Mouse (Mus musculus) heart, embryonic 16.5 days (tissue): Measurements from ENCODE around the gene Zfp706. TPM values are rescaled to one million over a fixed set of nuclear protein-coding genes. Genes with fewer than 3 reads are reported as not detected.
A peak's percentile ranks its signal among the peaks of the same experiment; 100 is the strongest.
"Not testable (repeated sequence)": the region's sequence is repeated elsewhere in the genome, so short reads cannot be mapped to it uniquely, and the experiment has no call there.

Experiments
- ATAC-seq: fragments of 200-750 bp; cut with Nextera tagmentation; replicated peaks from 2 replicates; pipeline ENCODE4 v1.8.0; 2017; ENCODE audit warnings: moderate number of reproducible peaks; ENCODE audit not compliant: insufficient read depth, low FRiP score; ENCODE audit errors: extremely low read depth
- H3K27ac ChIP-seq: fragments of 300-500 bp; sonication (generic); 2 replicates; pipeline ENCODE4 v1.5.1; 2014; ENCODE audit warnings: mild to moderate bottlenecking, low read length, control low read depth, moderate library complexity
- H3K27me3 ChIP-seq: fragments of 300-500 bp; sonication (generic); 2 replicates; pipeline ENCODE4 v1.6.1; 2014; ENCODE audit warnings: low read length, mixed read lengths; ENCODE audit not compliant: control insufficient read depth, insufficient read depth
- H3K36me3 ChIP-seq: fragments of 300-500 bp; sonication (generic); 2 replicates; pipeline ENCODE4 v1.6.1; 2014; ENCODE audit not compliant: control insufficient read depth, insufficient read depth
- H3K4me1 ChIP-seq: fragments of 300-500 bp; sonication (generic); 2 replicates; pipeline ENCODE4 v1.6.1; 2014; ENCODE audit warnings: low read length, mixed read lengths; ENCODE audit not compliant: control insufficient read depth, insufficient read depth
- H3K4me2 ChIP-seq: fragments of 300-500 bp; sonication (generic); 2 replicates; pipeline ENCODE4 v1.6.1; 2014; ENCODE audit warnings: low read depth, mild to moderate bottlenecking, control low read depth, low read length
- H3K4me3 ChIP-seq: fragments of 300-500 bp; sonication (generic); 2 replicates; pipeline ENCODE4 v1.5.1; 2014; ENCODE audit warnings: mild to moderate bottlenecking, control low read depth, low read length
- H3K9ac ChIP-seq: fragments of 300-500 bp; sonication (generic); 2 replicates; pipeline ENCODE4 v1.6.1; 2014; ENCODE audit warnings: low read length, control low read depth
- H3K9me3 ChIP-seq: fragments of 300-500 bp; sonication (generic); replicated peaks from 2 replicates; pipeline ENCODE4 v1.6.1; 2016; ENCODE audit warnings: low read length; ENCODE audit not compliant: control insufficient read depth
- WGBS: fragments of 180-500 bp; shearing (Covaris S2); extraction: QIAGEN DNeasy Blood & Tissue Kit; methylation state at CpG from one replicate; pipeline ENCODE4 v1.1.7; 2014; 5-methylcytosine and 5-hydroxymethylcytosine counted together
- polyA plus RNA-seq: library from polyadenylated mRNA; unstranded; fragments of >200 nt; fragmentation: Nextera tagmentation; extraction: Ambion mirVana; gene quantifications from 2 replicates; pipeline ENCODE4 v1.2.1, GENCODE M21; 2015

The Zfp706 gene
- polyA plus RNA-seq, 1 experiment from 2014 or later: 448 TPM

DNA sequence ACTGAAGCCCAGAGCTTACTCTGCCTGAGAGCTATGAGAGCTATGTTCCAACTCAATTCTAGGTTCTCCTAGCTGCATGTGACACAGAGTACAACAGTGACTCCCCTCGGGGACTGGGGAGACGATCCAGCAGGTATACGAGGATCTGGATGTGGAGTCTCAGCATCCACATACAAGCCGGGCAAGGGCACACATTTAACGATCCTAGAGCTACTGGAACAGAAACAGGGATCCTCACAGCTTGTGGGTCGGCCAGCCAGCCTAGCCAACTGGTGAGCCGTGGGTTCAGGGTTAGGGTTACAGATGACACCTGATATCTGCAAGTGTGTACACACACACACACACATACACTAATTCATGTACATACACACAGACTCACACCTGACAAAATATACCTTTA lies 5.3 kb downstream of the Zfp706 start:
- peaks cover 4% of the 10 kb centered on the region for H3K9me3 ChIP-seq
- no peak overlapping the region for H3K27ac ChIP-seq
- peaks cover 26% of the 10 kb centered on the region for H3K4me1 ChIP-seq
- peaks cover 42% of the 10 kb centered on the region for H3K36me3 ChIP-seq
- H3K9ac ChIP-seq: no peak overlapping the region
- no peaks in the 10 kb centered on the region for H3K27me3 ChIP-seq
- no peak overlapping the region for H3K4me3 ChIP-seq
- ATAC-seq: no peak
- no peak overlapping the region for H3K4me2 ChIP-seq
- WGBS: 86% methylated on average over 7 of the region's 7 CpGs

DNA sequence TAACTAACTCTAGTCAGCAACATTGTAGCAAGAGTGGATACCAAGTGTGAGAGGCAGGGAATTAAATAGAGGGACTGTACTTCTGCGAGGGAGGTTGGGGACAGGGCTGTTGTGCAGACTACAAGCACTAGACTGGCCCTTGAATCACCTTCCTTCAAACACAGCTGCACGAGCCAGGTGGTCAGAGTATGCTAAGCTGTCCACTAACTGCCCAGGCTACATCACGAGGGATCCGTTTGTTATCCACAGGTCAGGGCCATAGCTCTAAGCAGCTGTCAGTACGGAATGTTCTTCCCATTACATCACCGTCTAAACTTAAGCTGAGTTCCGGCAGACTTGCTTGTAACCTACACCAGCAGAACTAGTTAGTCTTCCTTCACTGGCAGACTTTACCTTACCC lies 8.0 kb downstream of the Zfp706 start:
- H3K9me3 ChIP-seq, H3K27me3 ChIP-seq, H3K9ac ChIP-seq, H3K4me2 ChIP-seq, H3K4me3 ChIP-seq: not testable (repeated sequence)
- H3K36me3 ChIP-seq: peaks cover 45% of the 10 kb centered on the region
- peaks cover 13% of the 10 kb centered on the region for H3K4me1 ChIP-seq
- 41% methylated on average over 7 of the region's 7 CpGs for WGBS
- H3K27ac ChIP-seq: peak overlapping the region; percentile 62
- peak; percentile 84; the same call in 1 of the 2 replicates for ATAC-seq

DNA sequence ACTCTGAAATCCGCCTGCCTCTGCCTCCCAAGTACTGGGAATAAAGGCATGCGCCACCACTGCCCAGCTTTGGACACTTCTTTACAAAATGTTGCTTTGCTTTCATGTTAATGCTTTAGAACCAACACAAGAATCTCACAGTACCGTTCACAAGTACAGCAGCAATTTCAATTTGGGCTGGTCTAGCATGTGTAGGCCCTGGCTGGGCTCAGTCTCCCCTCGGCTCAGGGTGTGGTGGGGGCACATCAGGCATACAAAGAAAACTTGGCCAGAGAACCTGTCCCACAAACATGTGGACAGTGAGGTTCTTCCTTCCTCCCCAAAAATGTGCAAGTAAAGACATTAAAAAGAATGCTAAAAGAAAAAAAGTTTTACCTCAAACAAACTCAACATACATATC lies 12.4 kb downstream of the Zfp706 start:
- Histone ChIP-seq H3K9me3 (peaks cover 5% of the 10 kb centered on the region), H3K4me2 (no peak overlapping the region)
- no peak for ATAC-seq

DNA sequence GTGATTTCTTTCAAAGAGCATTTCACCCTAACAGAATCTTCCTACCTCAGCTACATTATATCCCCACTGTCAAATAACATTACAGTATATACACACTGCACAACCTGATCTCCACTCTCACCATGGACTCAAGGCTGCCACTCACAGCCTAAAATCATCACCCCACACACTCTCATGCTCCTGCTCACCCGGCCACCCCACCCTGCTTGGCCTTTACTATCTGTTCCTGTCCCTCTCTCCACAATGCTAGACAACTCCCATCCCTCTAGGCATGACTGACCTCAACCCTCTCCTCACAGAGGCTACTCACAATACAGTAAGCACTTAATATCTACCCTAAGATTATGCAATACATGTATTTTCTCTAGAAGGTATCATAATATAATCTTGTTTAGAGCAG lies 12.9 kb downstream of the Zfp706 start:
- peaks cover 11% of the 10 kb centered on the region for H3K4me1 ChIP-seq
- 62% methylated on average over 1 of the region's 1 CpGs for WGBS

More for the DNA sequence above, 12.4 kb downstream of the Zfp706 start:
- H3K27me3 ChIP-seq: no peaks in the 10 kb centered on the region
- peaks cover 9% of the 10 kb centered on the region; the same call in 1 of the 2 replicates for H3K4me1 ChIP-seq
- no peak overlapping the region for H3K9ac ChIP-seq
- WGBS: 91% methylated on average over 4 of the region's 4 CpGs
- no peak overlapping the region for H3K27ac ChIP-seq
- no peak overlapping the region for H3K4me3 ChIP-seq
- H3K36me3 ChIP-seq: peaks cover 29% of the 10 kb centered on the region

DNA sequence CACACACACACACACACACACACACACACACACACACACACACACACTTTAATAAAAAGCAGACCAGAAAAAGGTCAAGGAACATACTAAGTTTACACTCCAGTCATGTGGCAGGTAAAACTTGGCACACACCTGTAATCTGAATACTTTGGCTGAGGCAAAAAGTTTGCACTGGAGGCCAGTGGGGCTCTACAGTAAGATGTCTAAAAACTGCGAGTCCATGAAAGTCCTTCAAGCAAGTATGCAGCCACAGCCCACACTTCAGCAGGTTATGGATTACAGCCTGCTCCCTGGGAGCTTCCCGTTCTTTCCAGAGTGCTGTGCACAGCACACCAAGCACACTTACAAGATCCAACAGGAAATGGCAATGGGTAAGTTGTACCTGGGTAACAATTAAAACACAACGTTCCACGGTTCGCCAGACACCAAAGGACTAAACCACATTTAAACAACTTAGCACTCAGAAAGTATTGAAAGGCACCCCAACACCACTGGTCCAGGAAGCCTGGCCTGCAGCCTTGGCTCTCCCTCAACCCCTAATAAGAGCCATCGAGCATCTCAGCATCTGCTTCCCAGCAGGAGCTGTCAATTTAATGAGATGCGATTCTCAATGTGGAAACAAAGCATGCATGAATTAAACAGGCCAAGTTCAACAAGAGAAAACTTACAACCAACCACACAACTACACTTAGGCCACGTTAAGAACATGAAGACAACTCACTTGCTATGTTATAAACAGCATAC lies 14.0 kb downstream of the Zfp706 start:
- Histone ChIP-seq H3K9ac (no peak overlapping the region), H3K4me3 (no peak overlapping the region), H3K4me1 (peaks cover 12% of the 10 kb centered on the region), H3K36me3 (peaks cover 18% of the 10 kb centered on the region), H3K9me3 (peaks cover 5% of the 10 kb centered on the region), H3K27me3 (no peaks in the 10 kb centered on the region), H3K27ac (no peak overlapping the region), H3K4me2 (no peak overlapping the region)
- ATAC-seq: no peak
- WGBS: 78% methylated on average over 8 of the region's 8 CpGs

More for the DNA sequence above, 12.9 kb downstream of the Zfp706 start:
- ATAC-seq: no peak
- H3K36me3 ChIP-seq: peaks cover 27% of the 10 kb centered on the region
- H3K9ac ChIP-seq: no peak overlapping the region
- H3K9me3 ChIP-seq: peaks cover 5% of the 10 kb centered on the region
- H3K27ac ChIP-seq: no peak overlapping the region
- no peak overlapping the region for H3K4me2 ChIP-seq
- no peaks in the 10 kb centered on the region for H3K27me3 ChIP-seq
- H3K4me3 ChIP-seq: no peak overlapping the region

DNA sequence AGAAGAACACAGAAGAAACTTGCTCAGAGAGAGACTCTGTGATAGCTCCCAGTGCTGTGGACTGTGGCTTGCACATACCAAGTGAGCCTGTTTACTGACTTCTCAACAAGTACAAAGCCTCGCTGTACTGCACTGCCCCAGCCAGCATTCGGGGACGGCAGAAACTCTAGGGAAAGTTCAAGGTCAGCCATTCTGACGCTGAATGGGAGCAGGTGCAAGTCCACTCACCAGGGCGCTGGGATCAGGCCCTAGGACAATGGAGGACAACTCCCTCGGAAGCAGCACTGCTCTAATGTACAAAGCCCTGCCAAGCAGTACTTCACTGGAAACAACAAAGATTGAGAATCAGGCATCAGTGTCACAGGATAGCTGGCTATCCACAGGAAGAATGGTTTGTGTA lies 16.2 kb downstream of the Zfp706 start:
- Histone ChIP-seq H3K4me1 (peaks cover 33% of the 10 kb centered on the region), H3K4me2 (no peak overlapping the region), H3K4me3 (no peak overlapping the region), H3K27me3 (no peaks in the 10 kb centered on the region), H3K9me3 (no peaks in the 10 kb centered on the region), H3K9ac (no peak overlapping the region), H3K27ac (peak overlapping the region; percentile 47; the same call in 1 of the 2 replicates), H3K36me3 (0 out of 2 replicates have a peak, but pooled peaks cover 3% of the 10 kb centered on the region)
- 45% methylated on average over 6 of the region's 6 CpGs for WGBS
- no peak for ATAC-seq

DNA sequence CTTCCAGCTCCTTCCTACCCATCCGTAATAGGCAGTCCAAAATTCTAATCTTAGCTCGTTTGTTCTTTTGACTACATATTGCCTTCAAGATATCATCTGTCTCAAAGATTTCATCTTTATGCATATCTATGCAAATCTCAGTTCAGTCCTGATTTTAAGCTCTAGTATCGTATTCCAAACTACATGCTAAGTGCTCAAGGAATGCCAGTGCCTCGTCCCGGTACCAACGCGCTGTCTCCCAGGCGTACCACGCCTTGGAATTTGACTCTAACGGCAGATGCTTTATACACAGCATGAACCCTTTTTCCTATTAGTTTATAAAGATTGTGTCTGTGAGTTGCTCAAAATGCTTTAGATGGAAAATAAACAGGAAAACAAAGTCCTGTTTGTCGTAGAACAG lies 17.7 kb downstream of the Zfp706 start:
- Histone ChIP-seq H3K4me2 (no peak overlapping the region), H3K27me3 (no peaks in the 10 kb centered on the region), H3K9me3 (no peaks in the 10 kb centered on the region), H3K4me3 (no peak overlapping the region), H3K4me1 (peaks cover 43% of the 10 kb centered on the region), H3K36me3 (0 out of 2 replicates have a peak, but pooled peaks cover 3% of the 10 kb centered on the region), H3K27ac (peak overlapping the region; percentile 40; the same call in 1 of the 2 replicates), H3K9ac (no peak overlapping the region)
- ATAC-seq: no peak
- WGBS: 80% methylated on average over 11 of the region's 11 CpGs

DNA sequence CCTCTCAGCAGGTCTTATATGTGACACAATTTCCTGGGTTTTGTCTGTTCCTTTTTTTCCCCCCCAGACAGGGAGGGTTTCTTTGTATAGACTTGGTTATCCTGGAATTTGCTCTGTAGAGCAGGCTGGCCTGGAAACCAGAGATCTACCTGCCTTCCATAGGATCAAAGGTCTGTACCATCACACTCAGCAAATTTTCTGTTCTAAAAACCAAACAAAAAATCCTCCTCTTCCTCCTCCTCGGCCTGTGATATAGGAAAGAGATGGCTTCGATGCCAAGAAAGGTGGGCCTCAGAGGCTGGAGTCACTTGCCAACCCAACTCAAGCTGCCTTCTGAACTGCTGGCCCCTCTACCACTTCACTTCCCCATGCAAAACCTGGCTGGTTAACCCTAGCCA lies 18.9 kb downstream of the Zfp706 start:
- WGBS: 77% methylated on average over 2 of the region's 2 CpGs
- no peaks in the 10 kb centered on the region for H3K9me3 ChIP-seq
- no peaks in the 10 kb centered on the region for H3K27me3 ChIP-seq
- no peak overlapping the region for H3K4me2 ChIP-seq
- no peak overlapping the region for H3K9ac ChIP-seq
- peak overlapping the region; percentile 96 for H3K27ac ChIP-seq
- H3K36me3 ChIP-seq: 0 out of 2 replicates have a peak, but pooled peaks cover 3% of the 10 kb centered on the region
- H3K4me3 ChIP-seq: no peak overlapping the region
- no peak for ATAC-seq
- peaks cover 55% of the 10 kb centered on the region for H3K4me1 ChIP-seq

DNA sequence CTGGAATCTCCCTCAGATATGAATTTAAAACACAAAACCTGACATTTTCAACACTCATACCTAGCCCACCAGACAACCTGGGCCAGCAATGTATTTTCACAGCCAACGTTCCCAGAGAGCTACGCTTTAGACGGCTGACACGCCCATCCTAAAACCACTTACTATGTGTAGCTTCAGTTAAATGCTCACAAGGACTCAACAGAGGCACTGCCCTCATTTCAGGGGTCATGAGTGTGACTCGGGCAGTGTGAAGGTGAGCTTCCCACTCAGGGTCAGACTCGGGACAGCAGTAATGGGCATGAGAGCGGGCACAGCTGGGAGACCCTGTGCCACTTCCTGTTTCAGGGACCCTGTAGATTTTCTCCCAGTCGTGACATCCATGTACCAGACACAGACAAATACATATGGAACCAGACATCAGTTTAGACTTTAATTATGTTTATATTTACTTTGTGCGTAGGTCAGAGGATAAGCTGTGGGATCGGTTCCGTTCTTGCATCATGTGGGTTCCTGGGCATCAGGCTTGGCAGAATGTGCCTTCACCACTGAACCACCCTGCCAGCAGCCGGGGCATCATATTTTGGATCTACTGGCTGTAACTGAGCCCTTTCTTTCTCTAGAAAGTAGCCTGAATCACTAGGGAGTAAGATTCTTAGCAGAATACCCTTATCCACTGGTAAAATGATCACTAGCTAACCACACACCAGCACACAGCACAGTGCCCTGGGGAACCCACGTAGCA lies 19.4 kb downstream of the Zfp706 start:
- H3K36me3 ChIP-seq: 0 out of 2 replicates have a peak, but pooled peaks cover 3% of the 10 kb centered on the region
- H3K4me3 ChIP-seq: no peak overlapping the region
- ATAC-seq: no peak
- H3K27ac ChIP-seq: peak overlapping the region; percentile 96
- H3K27me3 ChIP-seq: no peaks in the 10 kb centered on the region
- peaks cover 57% of the 10 kb centered on the region for H3K4me1 ChIP-seq
- no peaks in the 10 kb centered on the region for H3K9me3 ChIP-seq
- WGBS: 64% methylated on average over 13 of the region's 13 CpGs
- H3K4me2 ChIP-seq: no peak overlapping the region; the same call in 1 of the 2 replicates
- peak overlapping the region; percentile 72 for H3K9ac ChIP-seq
